Mouse (Mus musculus) Patski (cell line): ENCODE results near the gene Flrt2. TPM values are rescaled to one million over a fixed set of nuclear protein-coding genes. Genes with fewer than 3 reads are reported as not detected.

ENCODE experiments used
- ATAC-seq: fragments of 100-300 bp; one replicate; pipeline ENCODE4 v1.8.0; 2021
- CTCF ChIA-PET: fragments of 350-600 bp; sonication (Branson Sonifier 250); formaldehyde crosslinking; loops from one replicate; lab custom pipeline; 2022; ENCODE audit warnings: inconsistent platforms; lab: Charles Lee
- POLR2A ChIA-PET: fragments of 350-600 bp; sonication (Branson Sonifier 250); formaldehyde crosslinking; loops from one replicate; lab custom pipeline; 2022; ENCODE audit warnings: antibody characterized with exemption, inconsistent platforms; lab: Charles Lee
- DNase-seq: peaks from one replicate; pipeline ENCODE4 v3.0.0-alpha.2; 2011; ENCODE audit warnings: low read depth, low spot score
- H3K27me3 ChIP-seq: fragments of 371-371 bp; one replicate; pipeline ENCODE4 v1.5.1; 2021
- CTCF ChIP-seq: fragments of 100-300 bp; IDR thresholded peaks from one replicate; pipeline ENCODE4 v1.5.1; 2021
- in situ Hi-C: fragments of 300-500 bp; cut with MboI; formaldehyde crosslinking; loops from 3 replicates; pipeline ENCODE4 v1.11.1; 2018; ENCODE audit warnings: low pct_unique_long_range_greater_than_20kb, mixed read lengths
- polyA plus RNA-seq: library from polyadenylated mRNA; unstranded; gene quantifications from one replicate; pipeline ENCODE4 v1.2.3, GENCODE M21; 2021

Flrt2 gene
- polyA plus RNA-seq, 1 experiment from 2014 or later, result 2.3 TPM

GRCm38 (mm10) chr12:95723265-95723664 lies 31.2 kb downstream of the Flrt2 start:
- POLR2A ChIA-PET, result no interaction called here
- in situ Hi-C loops, result loop anchor here (25.0 kb wide), 1 partner anchor 589 kb away; no protein-coding TSS in a partner anchor
- CTCF ChIA-PET, result no interaction called here
- no peaks in the 10 kb centered on the region for H3K27me3 ChIP-seq
- DNase-seq (no peak), ATAC-seq (no peak)
- peak; percentile 41 for TF ChIP-seq CTCF

GRCm38 (mm10) chr12:95734075-95734474 lies 42.0 kb downstream of the Flrt2 start:
- POLR2A ChIA-PET, result interaction anchor here (0.8 kb wide), 1 partner anchor 12 kb away, joined by 3 read pairs; no protein-coding TSS in a partner anchor
- no peaks in the 10 kb centered on the region for H3K27me3 ChIP-seq
- CTCF ChIA-PET, result interaction anchor here (1.4 kb wide), 1 partner anchor 13 kb away, joined by 4 read pairs; no protein-coding TSS in a partner anchor
- no peak for TF ChIP-seq CTCF
- in situ Hi-C loops, result no loop called here
- no peak for DNase-seq
- ATAC-seq, result peak; percentile 51

GRCm38 (mm10) chr12:95737571-95737970 lies 45.5 kb downstream of the Flrt2 start:
- no peaks in the 10 kb centered on the region for H3K27me3 ChIP-seq
- POLR2A ChIA-PET, result no interaction called here
- no peak for TF ChIP-seq CTCF
- in situ Hi-C loops, result no loop called here
- DNase-seq (no peak), ATAC-seq (no peak)
- CTCF ChIA-PET, result interaction anchor here (1.4 kb wide), 1 partner anchor 9 kb away, joined by 5 read pairs; no protein-coding TSS in a partner anchor

GRCm38 (mm10) chr12:95738031-95738430 lies 46.0 kb downstream of the Flrt2 start:
- in situ Hi-C loops, result no loop called here
- no peak for TF ChIP-seq CTCF
- ChIA-PET POLR2A (no interaction called here), CTCF (interaction anchor here (1.4 kb wide), 1 partner anchor 8 kb away, joined by 5 read pairs; no protein-coding TSS in a partner anchor)
- DNase-seq (no peak), ATAC-seq (no peak)
- no peaks in the 10 kb centered on the region for H3K27me3 ChIP-seq

- ChIA-PET CTCF (interaction anchor here (1.4 kb wide), 1 partner anchor 8 kb away, joined by 5 read pairs; no protein-coding TSS in a partner anchor), POLR2A (no interaction called here)
- TF ChIP-seq CTCF, result no peak
- no peak for ATAC-seq
- in situ Hi-C loops, result no loop called here
- H3K27me3 ChIP-seq, result no peaks in the 10 kb centered on the region
- DNase-seq, result no peak
Measured at GRCm38 (mm10) chr12:95738491-95739135, 46.6 kb downstream of the Flrt2 start.

- ATAC-seq (no peak), DNase-seq (no peak)
- POLR2A ChIA-PET, result interaction anchor here (0.6 kb wide), 1 partner anchor 36 kb away, joined by 4 read pairs; no protein-coding TSS in a partner anchor
- in situ Hi-C loops, result no loop called here
- TF ChIP-seq CTCF, result no peak
- no peaks in the 10 kb centered on the region for H3K27me3 ChIP-seq
- CTCF ChIA-PET, result no interaction called here
Measured at GRCm38 (mm10) chr12:95739739-95740138, 47.7 kb downstream of the Flrt2 start.

GRCm38 (mm10) chr12:95741296-95741695 lies 49.3 kb downstream of the Flrt2 start:
- DNase-seq (no peak), ATAC-seq (no peak)
- in situ Hi-C loops, result no loop called here
- ChIA-PET POLR2A (no interaction called here), CTCF (no interaction called here)
- H3K27me3 ChIP-seq, result no peaks in the 10 kb centered on the region
- TF ChIP-seq CTCF, result no peak

GRCm38 (mm10) chr12:95744307-95744706 lies 52.3 kb downstream of the Flrt2 start:
- CTCF ChIA-PET, result no interaction called here
- DNase-seq (no peak), ATAC-seq (no peak)

GRCm38 (mm10) chr12:95746856-95747579 lies 55.0 kb downstream of the Flrt2 start:
- H3K27me3 ChIP-seq, result peaks cover 5% of the 10 kb centered on the region
- DNase-seq (peak; percentile 58), ATAC-seq (peak; percentile 92)
- ChIA-PET CTCF (interaction anchor here (1.0 to 2.0 kb wide), 2 partner anchors 9 to 13 kb away, joined by 4 to 5 read pairs; no protein-coding TSS in a partner anchor), POLR2A (interaction anchor here (1.4 kb wide), 1 partner anchor 13 kb away, joined by 3 read pairs; no protein-coding TSS in a partner anchor)
- no peak for TF ChIP-seq CTCF
- in situ Hi-C loops, result no loop called here

More at GRCm38 (mm10) chr12:95744307-95744706, 52.3 kb downstream of the Flrt2 start:
- TF ChIP-seq CTCF, result no peak
- POLR2A ChIA-PET, result no interaction called here
- no peaks in the 10 kb centered on the region for H3K27me3 ChIP-seq
- in situ Hi-C loops, result no loop called here

- POLR2A ChIA-PET, result no interaction called here
- H3K27me3 ChIP-seq, result peaks cover 5% of the 10 kb centered on the region
- no peak for TF ChIP-seq CTCF
- in situ Hi-C loops, result no loop called here
- ATAC-seq, result no peak
- CTCF ChIA-PET, result no interaction called here
- no peak for DNase-seq
Measured at GRCm38 (mm10) chr12:95748760-95749159, 56.7 kb downstream of the Flrt2 start.

GRCm38 (mm10) chr12:95749248-95749647 lies 57.2 kb downstream of the Flrt2 start:
- DNase-seq (no peak), ATAC-seq (no peak)
- TF ChIP-seq CTCF, result no peak
- in situ Hi-C loops, result no loop called here
- ChIA-PET POLR2A (no interaction called here), CTCF (no interaction called here)
- peaks cover 5% of the 10 kb centered on the region for H3K27me3 ChIP-seq
